ENCODE assay signal across 8 mouse cellular contexts in the genomic region with DNA sequence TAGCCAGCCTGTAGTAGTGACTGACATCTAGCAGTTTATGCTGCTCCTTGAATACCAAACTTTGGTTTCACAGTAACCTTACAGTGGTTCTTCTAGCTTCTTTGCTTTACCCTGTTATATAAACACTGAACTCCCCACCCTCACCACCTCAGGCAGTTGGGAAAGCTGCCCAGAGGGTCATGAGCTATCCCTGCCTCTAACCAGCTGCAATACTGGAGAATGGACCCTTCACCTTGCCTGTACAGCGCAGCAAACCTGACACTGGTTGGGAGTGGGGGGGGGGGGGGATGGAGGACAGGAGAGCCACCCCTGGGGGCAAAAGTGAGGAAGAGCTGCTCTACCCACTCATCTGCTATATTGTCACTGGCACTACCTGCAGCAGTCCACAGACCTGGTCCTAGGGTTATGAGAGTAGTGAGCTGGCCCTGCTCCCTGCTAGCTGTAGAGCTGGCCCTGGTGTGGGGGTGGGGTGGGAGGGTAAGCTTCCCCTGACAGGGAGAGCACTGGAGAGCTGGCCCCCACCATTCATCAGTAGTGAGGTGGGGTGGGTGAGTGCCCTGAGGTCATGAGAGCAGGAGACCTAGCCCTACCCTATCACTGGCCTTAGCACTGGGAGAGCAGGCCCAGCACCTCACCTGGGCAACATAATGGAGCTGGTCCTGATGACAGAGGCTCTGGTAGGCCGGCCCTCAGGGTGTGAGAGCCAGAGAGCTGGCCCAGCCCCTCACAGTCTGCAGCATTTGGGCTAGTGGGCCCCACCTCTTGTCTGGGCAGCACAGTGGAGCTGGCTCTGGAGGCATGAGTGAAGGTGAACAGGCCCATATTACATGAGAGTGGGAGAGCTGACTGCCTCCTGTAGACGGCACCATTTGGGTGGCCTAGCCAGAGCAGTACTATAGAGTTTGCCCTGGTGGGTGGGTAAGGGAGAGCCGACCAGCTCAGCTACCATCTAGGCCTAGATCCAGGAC. TPM values are rescaled to one million over a fixed set of nuclear protein-coding genes. Genes with fewer than 3 reads are reported as not detected.
DNase-seq lines count a peak whose midpoint lies in the region; ATAC-seq and TF ChIP-seq lines count a peak whose summit lies in the region.

No protein-coding gene starts in this region.

- 62% methylated on average over 4 of the region's 4 CpGs for WGBS in heart, embryonic 16.5 days
- WGBS in limb, embryonic 13.5 days: 69% methylated on average over 4 of the region's 4 CpGs

- no peak overlapping the region for H3K27ac ChIP-seq in ES-E14 (ENCODE audit: insufficient read depth, low read depth, low read length, poor library complexity, severe bottlenecking)
- H3K27ac ChIP-seq in heart, embryonic 16.5 days (ENCODE audit: low read length): no peak overlapping the region
- H3K27ac ChIP-seq in limb, embryonic 13.5 days: no peak overlapping the region

- no peaks in the 10 kb centered on the region for H3K9me3 ChIP-seq in ES-E14 (ENCODE audit: control insufficient read depth, insufficient read depth, low read depth, low read length)
- no peaks in the 10 kb centered on the region for H3K9me3 ChIP-seq in heart, embryonic 16.5 days (replicated peaks; ENCODE audit: control insufficient read depth, low read length)
- H3K9me3 ChIP-seq in limb, embryonic 13.5 days: no peaks in the 10 kb centered on the region

- H3K9ac ChIP-seq in ES-E14 (ENCODE audit: insufficient read depth, low read depth, low read length, poor library complexity, severe bottlenecking): no peak overlapping the region
- no peak overlapping the region for H3K9ac ChIP-seq in heart, embryonic 16.5 days (ENCODE audit: low read length)
- H3K9ac ChIP-seq in limb, embryonic 13.5 days: no peak overlapping the region

- peaks cover 6% of the 10 kb centered on the region for H3K36me3 ChIP-seq in ES-E14 (ENCODE audit: control insufficient read depth, insufficient read depth, low read length, poor library complexity, severe bottlenecking)
- peaks cover 34% of the 10 kb centered on the region for H3K36me3 ChIP-seq in heart, embryonic 16.5 days (ENCODE audit: control insufficient read depth, insufficient read depth)
- peaks cover 58% of the 10 kb centered on the region for H3K36me3 ChIP-seq in limb, embryonic 13.5 days

- H3K4me2 ChIP-seq in heart, embryonic 16.5 days (ENCODE audit: low read depth, low read length): no peak overlapping the region
- no peak overlapping the region for H3K4me2 ChIP-seq in limb, embryonic 13.5 days (replicated peaks)

- H3K27me3 ChIP-seq in heart, embryonic 16.5 days (ENCODE audit: control insufficient read depth, insufficient read depth, low read length): no peaks in the 10 kb centered on the region
- H3K27me3 ChIP-seq in limb, embryonic 13.5 days: no peaks in the 10 kb centered on the region

- H3K4me3 ChIP-seq in ES-E14 (ENCODE audit: insufficient read depth in 1 of 2, low read depth in 1 of 2, low read length in 2 of 2, poor library complexity in 1 of 2, severe bottlenecking in 1 of 2): no peak overlapping the region
- H3K4me3 ChIP-seq in heart, embryonic 16.5 days (ENCODE audit: low read length): no peak overlapping the region
- no peak overlapping the region for H3K4me3 ChIP-seq in limb, embryonic 13.5 days

- DNase-seq in 3134 (ENCODE audit: extremely low read depth, insufficient read length, low spot score): peak; percentile 32
- DNase-seq in ES-E14 (ENCODE audit: low read depth, low spot score): no peak
- peak; percentile 22 for DNase-seq in neural tube, embryonic 10.5 days (ENCODE audit: extremely low spot score, low spot score)
- DNase-seq in right cerebral cortex, postnatal 10 days (ENCODE audit: low spot score in 2 of 2): no peak
- no peak for DNase-seq in cerebellum, adult 8-10 months
- DNase-seq in thymus, postnatal 10 days (ENCODE audit: low spot score in 2 of 2): no peak

- in situ Hi-C loops in ES-E14 (cut with MboI; ENCODE audit: low sequenced_read_pairs in 2 of 2, unreplicated experiment in 2 of 2): no loop called here

- peaks cover 0 to 2% of the 10 kb centered on the region in 2 experiments; a peak in 2 of 4 replicates for H3K4me1 ChIP-seq in ES-E14 (ENCODE audit: control insufficient read depth in 2 of 2, insufficient read depth in 2 of 2, low read length in 2 of 2, poor library complexity in 1 of 2)
- H3K4me1 ChIP-seq in heart, embryonic 16.5 days (ENCODE audit: control insufficient read depth, insufficient read depth, low read length): no peaks in the 10 kb centered on the region
- H3K4me1 ChIP-seq in limb, embryonic 13.5 days: no peaks in the 10 kb centered on the region

- peak; percentile 74 for ATAC-seq in heart, embryonic 16.5 days (replicated peaks; ENCODE audit: extremely low read depth, insufficient read depth, low FRiP score)
- ATAC-seq in limb, embryonic 13.5 days (ENCODE audit: low FRiP score, low read depth): peak; percentile 81

TF ChIP-seq in ES-E14, 5 proteins besides CTCF, POLR2A, EP300 and RAD21:
- TF ChIP-seq ZNF384 (IDR thresholded peaks at IDR 0.05; ENCODE audit: low read depth, low read length): no peak
- TF ChIP-seq CHD2 (IDR thresholded peaks at IDR 0.05; ENCODE audit: low read depth, low read length): 0 out of 2 replicates have a peak, but pooled peaks have one; percentile 12

RNA-seq across cellular contexts. Expression of a gene that starts 14.9 kb away (rescaled TPM):
- total RNA-seq in ES-E14 (2012; rRNA removed): 13.8 and 18.3 TPM in 2 replicates
- polyA plus RNA-seq in heart, embryonic 16.5 days (2015; fragmentation: Nextera tagmentation; extraction: Ambion mirVana): 326 and 343 TPM in 2 replicates
- 64.2 and 66.8 TPM in 2 replicates for polyA plus RNA-seq in limb, embryonic 13.5 days (2015; fragmentation: Nextera tagmentation; extraction: Ambion mirVana)

RNA-seq across cellular contexts. Expression of a gene that starts 15.0 kb away (rescaled TPM):
- total RNA-seq in ES-E14 (2012; rRNA removed): 30.2 and 37.9 TPM in 2 replicates
- polyA plus RNA-seq in heart, embryonic 16.5 days (2015; fragmentation: Nextera tagmentation; extraction: Ambion mirVana): 12.6 and 13.5 TPM in 2 replicates
- polyA plus RNA-seq in limb, embryonic 13.5 days (2015; fragmentation: Nextera tagmentation; extraction: Ambion mirVana): 16.0 and 16.9 TPM in 2 replicates

RNA-seq across cellular contexts. Expression of a gene that starts 15.1 kb away (rescaled TPM):
- 45.7 and 52.7 TPM in 2 replicates for total RNA-seq in ES-E14 (2012; rRNA removed)
- 31.4 and 33.7 TPM in 2 replicates for polyA plus RNA-seq in heart, embryonic 16.5 days (2015; fragmentation: Nextera tagmentation; extraction: Ambion mirVana)
- polyA plus RNA-seq in limb, embryonic 13.5 days (2015; fragmentation: Nextera tagmentation; extraction: Ambion mirVana): 53.8 and 55.2 TPM in 2 replicates

RNA-seq across cellular contexts. Expression of a gene that starts 28.5 kb away (rescaled TPM):
- total RNA-seq in ES-E14 (2012; rRNA removed): 0.31 and 0.79 TPM in 2 replicates
- polyA plus RNA-seq in heart, embryonic 16.5 days (2015; fragmentation: Nextera tagmentation; extraction: Ambion mirVana): 0.10 TPM in 1 of 2 replicates, not detected in the other
- 0.06 and 0.08 TPM in 2 replicates for polyA plus RNA-seq in limb, embryonic 13.5 days (2015; fragmentation: Nextera tagmentation; extraction: Ambion mirVana)

RNA-seq across cellular contexts. Expression of a gene that starts 54.7 kb away (rescaled TPM):
- 77.6 and 98.6 TPM in 2 replicates for total RNA-seq in ES-E14 (2012; rRNA removed)
- polyA plus RNA-seq in heart, embryonic 16.5 days (2015; fragmentation: Nextera tagmentation; extraction: Ambion mirVana): 108 and 118 TPM in 2 replicates
- polyA plus RNA-seq in limb, embryonic 13.5 days (2015; fragmentation: Nextera tagmentation; extraction: Ambion mirVana): 97.9 and 101 TPM in 2 replicates

Comparison
In these comparisons a context has a peak if more than half of its experiments do, and no peak if none do; other contexts are left out.
1. DNase-seq: peak in 3134 (single experiment) and neural tube, embryonic 10.5 days (single experiment); none in ES-E14 (single experiment), right cerebral cortex, postnatal 10 days (0 of 2), cerebellum, adult 8-10 months (single experiment) and thymus, postnatal 10 days (0 of 2).